In genomic region chr13:63405151-63405550, GRCm38 (mm10) we compare ENCODE assay signal across 17 mouse cellular contexts.
"Had no signal": no experiment of that assay in that cellular context is flagged by ENCODE, and none has a peak within 500 bp of the region (broad histone marks: within the 10 kb centered on the region; RNA-seq: fewer than 3 reads in every experiment).

No protein-coding gene starts in this region.

- H3K36me3 ChIP-seq: limb, embryonic 12.5 days; limb, embryonic 15.5 days; midbrain, embryonic 10.5 days; neural tube, embryonic 12.5 days; neural tube, embryonic 15.5 days had no signal

- H3K27me3 ChIP-seq: limb, embryonic 12.5 days; limb, embryonic 15.5 days; neural tube, embryonic 12.5 days; neural tube, embryonic 15.5 days had no signal

- DNase-seq: layer of hippocampus, adult 9-11 months; liver, postnatal 0 days; lung, postnatal 36 days; midbrain, embryonic 14.5 days; right cerebral cortex, adult 18-20 months; right cerebral cortex, postnatal 25 days; thymus, postnatal 25 days had no signal

- H3K4me3 ChIP-seq: layer of hippocampus, adult 2 months; left cerebral cortex, adult 2 months; limb, embryonic 12.5 days; limb, embryonic 15.5 days; megakaryocyte, embryonic 14.5 days; midbrain, embryonic 10.5 days; neural tube, embryonic 12.5 days; neural tube, embryonic 15.5 days had no signal

- H3K27ac ChIP-seq: kidney, postnatal 0 days; layer of hippocampus, adult 2 months; left cerebral cortex, adult 2 months; limb, embryonic 12.5 days; limb, embryonic 15.5 days; liver, embryonic 14.5 days; midbrain, embryonic 10.5 days; neural tube, embryonic 12.5 days; neural tube, embryonic 15.5 days had no signal

- H3K9me3 ChIP-seq: limb, embryonic 12.5 days; limb, embryonic 15.5 days; megakaryocyte, embryonic 14.5 days; midbrain, embryonic 10.5 days; neural tube, embryonic 12.5 days; neural tube, embryonic 15.5 days had no signal

- H3K4me1 ChIP-seq: limb, embryonic 15.5 days; midbrain, embryonic 10.5 days; neural tube, embryonic 12.5 days; neural tube, embryonic 15.5 days had no signal
